Mouse (Mus musculus) thymus, adult 18-20 months (tissue): ENCODE measurements around the gene Shc2.

Experiments used
- DNase-seq, 2 experiments: peaks; one replicate each; pipeline ENCODE4 v3.0.0; 2022; ENCODE audit warnings: mixed read lengths in 2 of 2

Gene Shc2

GRCm38 (mm10) chr10:79578276-79578675, 59.4 kb downstream of the Shc2 start:
- DNase-seq, result no peak

- no peak for DNase-seq
These were observed 60.3 kb downstream of the Shc2 start for GRCm38 (mm10) chr10:79577376-79577775.

GRCm38 (mm10) chr10:79575754-79576153, 62.0 kb downstream of the Shc2 start:
- no peak for DNase-seq

- DNase-seq, result no peak
These were observed 62.9 kb downstream of the Shc2 start for GRCm38 (mm10) chr10:79574796-79575195.

GRCm38 (mm10) chr10:79574350-79574749, 63.4 kb downstream of the Shc2 start:
- no peak for DNase-seq

GRCm38 (mm10) chr10:79573611-79574010, 64.1 kb downstream of the Shc2 start:
- DNase-seq, result no peak

- no peak for DNase-seq
These were observed 66.4 kb downstream of the Shc2 start for GRCm38 (mm10) chr10:79571314-79571713.

GRCm38 (mm10) chr10:79569921-79570320, 67.8 kb downstream of the Shc2 start:
- DNase-seq, result no peak
